Mouse (Mus musculus) MEL (cell line): ENCODE results near the gene Aaed1. TPM values are rescaled to one million over a fixed set of nuclear protein-coding genes. Genes with fewer than 3 reads are reported as not detected.
"Not testable (repeated sequence)": the region's sequence is repeated elsewhere in the genome, so short reads cannot be mapped to it uniquely, and the experiment has no call there.

ENCODE experiments used
- DNase-seq: peaks from one replicate; pipeline ENCODE4 v3.0.0; 2011; ENCODE audit warnings: low read depth, low spot score
- H3K27ac ChIP-seq: 2 replicates; pipeline ENCODE4 v1.5.1; 2012; ENCODE audit warnings: low read depth, mild to moderate bottlenecking, control low read depth, low read length, moderate library complexity; ENCODE audit not compliant: control insufficient read depth
- H3K27me3 ChIP-seq, 2 experiments: fragments of 150-350 bp in 1 of 2; sonication (generic) in 1 of 2; 2 replicates each; pipeline ENCODE4 v1.6.1; 2012; ENCODE audit warnings: low read length in 2 of 2, mild to moderate bottlenecking in 2 of 2, improper control_type of control experiment in 1 of 2, moderate library complexity in 1 of 2; ENCODE audit not compliant: insufficient read depth in 2 of 2, control insufficient read depth in 1 of 2
- H3K36me3 ChIP-seq, 2 experiments: 2 replicates each; pipeline ENCODE4 v1.6.1; 2012 to 2014; ENCODE audit warnings: low read length in 2 of 2, improper control_type of control experiment in 1 of 2, inconsistent platforms in 1 of 2, mild to moderate bottlenecking in 1 of 2; ENCODE audit not compliant: insufficient read depth in 2 of 2, control insufficient read depth in 1 of 2
- H3K4me1 ChIP-seq, 2 experiments: fragments of 150-350 bp in 1 of 2; sonication (generic) in 1 of 2; 2 replicates each; pipeline ENCODE4 v1.6.1; 2012; ENCODE audit warnings: low read length in 2 of 2, improper control_type of control experiment in 1 of 2, mild to moderate bottlenecking in 1 of 2; ENCODE audit not compliant: insufficient read depth in 2 of 2, control insufficient read depth in 1 of 2
- H3K4me3 ChIP-seq, 2 experiments: fragments of 150-350 bp in 1 of 2; sonication (generic) in 1 of 2; 2 replicates each; pipeline ENCODE4 v1.5.1; 2012; ENCODE audit warnings: low read depth in 2 of 2, low read length in 2 of 2, mild to moderate bottlenecking in 2 of 2, moderate library complexity in 2 of 2, control low read depth in 1 of 2, improper control_type of control experiment in 1 of 2; ENCODE audit not compliant: control insufficient read depth in 1 of 2, insufficient read depth in 1 of 2
- H3K79me2 ChIP-seq: 2 replicates; pipeline ENCODE4 v1.6.1; 2012; ENCODE audit warnings: mild to moderate bottlenecking, low read length, moderate library complexity; ENCODE audit not compliant: control insufficient read depth, poor library complexity, insufficient read depth
- H3K9ac ChIP-seq: 2 replicates; pipeline ENCODE4 v1.6.1; 2012; ENCODE audit warnings: low read depth, mild to moderate bottlenecking, control low read depth, low read length, moderate library complexity; ENCODE audit not compliant: control insufficient read depth, poor library complexity, severe bottlenecking
- H3K9me3 ChIP-seq: fragments of 150-350 bp; sonication (generic); replicated peaks from 2 replicates; pipeline ENCODE4 v1.6.1; 2012; ENCODE audit warnings: mild to moderate bottlenecking, low read length, improper control_type of control experiment, moderate library complexity; ENCODE audit not compliant: insufficient read depth
- CHD1 ChIP-seq: IDR thresholded peaks from 2 replicates; pipeline ENCODE4 v1.6.1; 2012; ENCODE audit warnings: low read depth, mild to moderate bottlenecking, inconsistent platforms, low read length, improper control_type of control experiment
- ELF1 ChIP-seq: IDR thresholded peaks from 2 replicates; pipeline ENCODE4 v1.6.1; 2014; ENCODE audit warnings: low read depth, mild to moderate bottlenecking, inconsistent platforms, low read length, improper control_type of control experiment, moderate library complexity
- HCFC1 ChIP-seq: IDR thresholded peaks from 2 replicates; pipeline ENCODE4 v1.6.1; 2012; ENCODE audit warnings: low read depth, mild to moderate bottlenecking, inconsistent platforms, low read length, improper control_type of control experiment, moderate library complexity
- JUND ChIP-seq: IDR thresholded peaks from 2 replicates; pipeline ENCODE4 v1.6.1; 2011; ENCODE audit warnings: low read depth, mild to moderate bottlenecking, improper control_type of control experiment, low read length
- MAX ChIP-seq: IDR thresholded peaks from 2 replicates; pipeline ENCODE4 v1.6.1; 2011; ENCODE audit warnings: low read length, improper control_type of control experiment
- MYC ChIP-seq: IDR thresholded peaks from 2 replicates; pipeline ENCODE4 v1.6.1; 2011; ENCODE audit warnings: low read depth, mild to moderate bottlenecking, low read length, improper control_type of control experiment, moderate library complexity
- NELFE ChIP-seq: IDR thresholded peaks from 2 replicates; pipeline ENCODE4 v1.6.1; 2011; ENCODE audit warnings: low read depth, low read length, improper control_type of control experiment
- NRF1 ChIP-seq: IDR thresholded peaks from 2 replicates; pipeline ENCODE4 v1.6.1; 2014; ENCODE audit warnings: low read depth, mild to moderate bottlenecking, inconsistent platforms, low read length, improper control_type of control experiment, moderate library complexity; ENCODE audit not compliant: poor library complexity, insufficient read depth, severe bottlenecking
- RCOR1 ChIP-seq: IDR thresholded peaks from 2 replicates; pipeline ENCODE4 v1.6.1; 2012; ENCODE audit warnings: low read depth, mild to moderate bottlenecking, inconsistent platforms, low read length, improper control_type of control experiment
- SMC3 ChIP-seq: IDR thresholded peaks from 2 replicates; pipeline ENCODE4 v1.6.1; 2011; ENCODE audit warnings: low read depth, low read length, improper control_type of control experiment
- TAL1 ChIP-seq: IDR thresholded peaks from 2 replicates; pipeline ENCODE4 v1.6.1; 2012; ENCODE audit warnings: mild to moderate bottlenecking, inconsistent platforms, low read length, moderate library complexity, mixed read lengths
- USF1 ChIP-seq: IDR thresholded peaks from 2 replicates; pipeline ENCODE4 v1.6.1; 2014; ENCODE audit warnings: low read depth, mild to moderate bottlenecking, inconsistent platforms, low read length, improper control_type of control experiment, moderate library complexity
- USF2 ChIP-seq, 2 experiments: IDR thresholded peaks; 2 replicates each; pipeline ENCODE4 v1.6.1; 2011 to 2012; ENCODE audit warnings: improper control_type of control experiment in 2 of 2, low read length in 2 of 2, borderline replicate concordance in 1 of 2, inconsistent platforms in 1 of 2, low read depth in 1 of 2, mild to moderate bottlenecking in 1 of 2; ENCODE audit not compliant: insufficient read depth in 1 of 2
- ZMIZ1 ChIP-seq: IDR thresholded peaks from 2 replicates; pipeline ENCODE4 v1.6.1; 2012; ENCODE audit warnings: low read depth, mild to moderate bottlenecking, inconsistent platforms, low read length, improper control_type of control experiment, moderate library complexity
- ZNF384 ChIP-seq: IDR thresholded peaks from 2 replicates; pipeline ENCODE4 v1.6.1; 2012; ENCODE audit warnings: low read depth, mild to moderate bottlenecking, inconsistent platforms, low read length, improper control_type of control experiment
- polyA plus RNA-seq, 2 experiments: library from polyadenylated mRNA; stranded (reverse) in 1 of 2; unstranded in 1 of 2; fragments of >175 nt in 1 of 2; fragments of >200 nt in 1 of 2; gene quantifications; 2 replicates each; pipeline versions ENCODE4 v1.2.1 to v1.2.4; 2012; ENCODE audit warnings: low replicate concordance in 2 of 2, low read depth in 1 of 2; ENCODE audit not compliant: insufficient read length in 2 of 2, insufficient read depth in 1 of 2, missing spikeins in 1 of 2
- total RNA-seq: library from RNA; depleted of rRNA; stranded (reverse); fragments of 300-350 nt; gene quantifications from 2 replicates; pipeline ENCODE4 v1.2.3, GENCODE M21; 2012

Aaed1 gene
- total and polyA plus RNA-seq, 3 experiments = 4.2 to 190 (median 13.5) TPM

- no peak for DNase-seq
- Histone ChIP-seq H3K4me1 (peaks cover 14 to 25% of the 10 kb centered on the region in 2 experiments), H3K9ac (no peak overlapping the region), H3K4me3 (no peak overlapping the region), H3K36me3 (peaks cover 0 to 23% of the 10 kb centered on the region in 2 experiments; a peak in 2 of 4 replicates), H3K27ac (no peak overlapping the region), H3K27me3 (no peaks in the 10 kb centered on the region), H3K9me3 (no peaks in the 10 kb centered on the region), H3K79me2 (peaks cover 30% of the 10 kb centered on the region)
- TF ChIP-seq NRF1 (no peak), MYC (no peak), ELF1 (no peak), JUND (no peak), USF2 (IDR thresholded peaks at IDR 0.05; ENCODE audit: borderline replicate concordance in 1 of 2, insufficient read depth in 1 of 2, low read depth in 1 of 2, low read length in 2 of 2) (no peak), USF1 (no peak), ZNF384 (no peak), TAL1 (no peak), RCOR1 (no peak), HCFC1 (no peak), MAX (no peak), ZMIZ1 (no peak), CHD1 (no peak), SMC3 (no peak), NELFE (no peak)
Measured at GRCm38 (mm10) chr13:64257010-64257813, 55.3 kb downstream of the Aaed1 start.

GRCm38 (mm10) chr13:64254185-64254584 lies 58.3 kb downstream of the Aaed1 start:
- H3K9me3 ChIP-seq, H3K4me3 ChIP-seq, H3K27ac ChIP-seq, H3K27me3 ChIP-seq, H3K9ac ChIP-seq, DNase-seq: not testable (repeated sequence)
- Histone ChIP-seq H3K79me2 (peaks cover 31% of the 10 kb centered on the region), H3K36me3 (peaks cover 0 to 40% of the 10 kb centered on the region in 2 experiments; a peak in 2 of 4 replicates), H3K4me1 (peaks cover 21 to 38% of the 10 kb centered on the region in 2 experiments)
- peak; percentile 60 for TF ChIP-seq ZNF384
